Mouse (Mus musculus) thymus, adult 18-20 months (tissue): ENCODE measurements around the gene Itgam.

Source experiments
- DNase-seq, 2 experiments: peaks; one replicate each; pipeline ENCODE4 v3.0.0; 2022; ENCODE audit warnings: mixed read lengths in 2 of 2

Gene Itgam

DNA sequence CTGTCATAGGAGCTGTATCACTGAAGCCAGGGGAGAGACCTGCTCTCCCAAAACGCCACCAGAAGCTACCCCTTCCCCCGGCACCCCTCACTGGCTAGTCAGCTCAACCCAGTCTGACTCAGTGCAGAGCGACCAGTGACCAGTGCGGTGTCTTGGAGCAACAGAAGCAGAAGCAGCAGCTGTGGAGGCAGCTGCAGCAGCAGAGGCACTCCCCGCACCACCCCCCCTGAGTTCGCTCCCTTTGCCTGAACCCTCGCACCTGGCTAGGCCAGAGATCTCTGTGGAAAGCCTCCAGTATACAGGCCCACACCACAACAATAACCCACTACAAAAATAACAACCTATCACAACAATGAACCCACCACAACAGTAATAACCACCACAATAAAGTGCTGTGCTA, 3.9 kb upstream of the Itgam start:
- peak; percentile 76 to 82 for DNase-seq

DNA sequence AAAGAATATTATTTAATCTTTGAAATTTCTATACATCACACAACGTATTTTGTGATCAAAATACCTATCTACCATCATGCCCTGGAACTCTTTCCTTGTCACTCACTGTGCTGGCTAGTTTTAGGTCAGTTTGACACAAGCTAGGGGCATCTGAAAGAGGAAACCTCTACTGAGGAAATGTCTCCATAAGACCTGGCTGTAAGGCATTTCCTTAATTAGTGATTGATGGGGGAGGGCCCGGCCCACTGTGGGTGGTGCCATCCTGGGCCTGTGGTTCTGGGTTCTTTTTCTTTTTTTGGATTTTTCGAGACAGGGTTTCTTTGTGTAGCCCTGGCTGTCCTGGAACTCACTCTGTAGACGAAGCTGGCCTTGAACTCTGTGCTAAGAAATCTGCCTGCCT, 3.3 kb upstream of the Itgam start:
- DNase-seq, result no peak

DNA sequence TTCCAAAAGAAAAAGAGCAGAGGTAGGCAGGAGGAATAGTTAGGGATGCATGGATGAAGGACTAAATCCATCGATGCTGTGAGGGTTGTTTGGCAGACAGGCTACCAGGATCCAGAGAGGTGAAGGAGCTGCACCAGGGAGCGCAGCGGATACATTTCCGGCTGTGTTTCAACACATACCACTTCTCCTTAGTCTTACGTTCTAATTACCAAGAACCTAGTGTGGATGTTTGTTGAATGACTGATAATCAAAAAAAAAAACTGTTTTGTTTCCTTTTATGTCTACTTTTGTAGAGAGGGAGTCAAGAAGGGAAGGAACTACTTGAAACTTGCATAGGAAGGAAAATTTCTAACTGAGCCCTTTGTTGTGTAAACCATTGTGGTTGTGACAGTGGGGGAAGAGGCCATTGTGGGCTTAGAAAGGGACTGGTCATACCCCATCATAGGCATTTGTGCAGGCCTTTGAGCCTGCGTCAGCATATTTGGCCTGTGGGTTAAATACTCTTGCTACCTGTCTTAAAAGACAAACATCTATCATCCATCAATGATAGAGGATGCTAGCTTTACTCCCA, 856 bp downstream of the Itgam start:
- no peak for DNase-seq

DNA sequence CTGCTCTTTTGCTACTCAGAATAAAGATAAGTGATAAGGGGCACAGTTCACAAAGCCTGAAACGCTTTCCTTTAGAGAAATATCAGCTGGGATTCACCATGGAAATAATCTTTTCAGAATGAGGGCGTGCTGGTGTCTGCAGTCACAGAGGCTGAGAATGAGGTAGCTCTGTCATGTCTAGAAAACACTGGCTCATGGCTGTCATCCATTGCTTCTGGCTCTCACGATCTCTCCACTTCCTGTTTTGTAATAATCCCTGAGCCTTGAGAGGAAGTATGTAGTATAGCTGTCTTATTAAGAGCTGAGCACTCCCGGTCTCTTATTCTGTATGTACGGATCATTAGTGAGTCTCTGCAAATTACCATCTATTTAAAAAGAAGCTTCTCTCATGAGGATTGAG, 3.1 kb downstream of the Itgam start:
- no peak for DNase-seq

DNA sequence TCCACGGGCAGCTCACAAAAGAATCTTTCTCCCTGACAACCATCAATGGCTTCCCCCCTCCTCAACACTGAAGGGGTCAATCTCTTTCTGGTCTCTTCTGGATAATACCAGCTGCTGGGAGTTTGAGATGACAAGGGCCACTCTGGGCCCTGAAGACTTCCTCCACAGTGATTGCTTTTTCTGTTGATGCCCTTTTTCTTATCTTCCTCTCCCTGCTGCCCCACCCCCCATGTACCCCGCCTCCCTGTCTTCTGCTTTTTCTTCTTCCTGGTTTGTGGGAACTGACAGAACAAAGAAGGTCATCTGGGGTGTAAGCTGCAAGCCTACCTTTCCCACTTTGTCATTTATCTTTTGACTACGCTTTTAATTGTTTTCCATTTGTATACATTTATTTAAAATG, 5.4 kb downstream of the Itgam start:
- no peak for DNase-seq

DNA sequence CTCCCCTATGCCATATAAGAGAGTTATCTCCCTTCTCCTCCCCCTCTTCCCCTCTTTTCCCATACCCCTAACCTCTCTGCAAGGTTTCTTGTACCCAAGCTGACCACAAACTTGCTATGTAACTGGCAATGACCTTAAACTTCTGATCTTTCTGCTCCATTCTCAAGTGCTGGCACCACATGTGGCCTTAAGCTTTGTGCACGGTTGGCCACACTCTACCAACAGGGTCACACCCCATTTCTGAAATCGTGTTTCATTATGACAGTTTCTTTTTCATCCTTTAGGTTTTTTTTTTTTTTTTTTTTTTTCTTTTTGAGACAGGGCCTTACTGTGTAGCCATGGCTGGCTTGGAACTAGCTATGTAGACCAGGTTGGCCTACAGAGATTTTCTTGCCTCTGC, 7.4 kb downstream of the Itgam start:
- DNase-seq, result no peak

DNA sequence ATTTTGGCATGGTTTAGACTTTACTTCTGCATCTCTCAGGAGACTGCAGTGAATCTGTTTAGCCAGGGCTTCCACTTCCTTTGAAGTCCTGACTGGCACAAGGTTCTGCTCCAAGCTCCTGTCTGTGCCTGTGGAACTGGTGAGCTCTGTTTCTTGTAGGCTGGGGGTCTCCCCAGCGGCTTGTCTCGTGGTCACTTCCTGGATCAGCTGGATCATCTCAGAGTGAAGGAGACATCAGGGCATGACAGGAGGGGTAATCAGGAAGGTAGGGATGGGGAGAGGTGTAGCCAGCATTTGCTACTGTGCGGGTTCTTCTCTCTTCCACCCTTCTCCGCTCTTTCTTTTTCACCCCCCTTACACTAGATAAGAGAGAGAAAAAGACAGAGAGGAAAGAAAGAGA, 9.4 kb downstream of the Itgam start:
- DNase-seq, result no peak

DNA sequence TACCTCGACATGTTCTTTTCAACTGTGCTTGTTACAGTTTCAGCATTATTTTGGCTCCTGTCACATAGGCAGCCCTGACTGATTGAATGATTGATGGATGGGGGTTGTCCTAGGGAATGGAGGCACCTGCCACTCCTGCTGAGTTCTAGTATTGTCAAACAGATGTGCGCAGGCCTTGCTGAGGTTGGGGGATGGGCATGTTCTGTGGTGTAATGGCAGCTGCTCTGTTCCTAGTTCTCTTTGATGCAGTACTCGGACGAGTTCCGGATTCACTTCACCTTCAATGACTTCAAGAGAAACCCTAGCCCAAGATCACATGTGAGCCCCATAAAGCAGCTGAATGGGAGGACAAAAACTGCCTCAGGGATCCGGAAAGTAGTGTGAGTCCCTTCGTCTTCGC, 17.6 kb downstream of the Itgam start:
- peak; percentile 53 to 76 for DNase-seq

DNA sequence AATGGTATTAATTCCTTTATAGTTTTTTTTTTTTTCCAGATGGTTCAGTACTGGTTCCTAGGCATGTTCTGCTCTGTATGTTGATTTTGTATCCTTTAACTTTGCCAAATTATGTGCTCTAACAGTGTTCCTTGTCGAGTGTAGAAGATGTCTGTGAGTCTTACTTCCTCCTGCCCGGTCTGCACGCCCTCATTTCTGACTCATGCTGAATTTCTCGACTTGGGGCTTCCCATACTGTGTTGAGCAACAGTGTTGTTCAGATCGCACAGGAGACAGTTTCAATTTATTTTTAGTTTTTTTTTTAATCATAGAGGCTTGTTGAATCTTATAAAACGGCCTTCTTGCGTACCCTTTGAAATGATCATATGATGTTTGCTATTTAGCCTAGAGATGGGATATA, 26.7 kb downstream of the Itgam start:
- DNase-seq, result no peak

DNA sequence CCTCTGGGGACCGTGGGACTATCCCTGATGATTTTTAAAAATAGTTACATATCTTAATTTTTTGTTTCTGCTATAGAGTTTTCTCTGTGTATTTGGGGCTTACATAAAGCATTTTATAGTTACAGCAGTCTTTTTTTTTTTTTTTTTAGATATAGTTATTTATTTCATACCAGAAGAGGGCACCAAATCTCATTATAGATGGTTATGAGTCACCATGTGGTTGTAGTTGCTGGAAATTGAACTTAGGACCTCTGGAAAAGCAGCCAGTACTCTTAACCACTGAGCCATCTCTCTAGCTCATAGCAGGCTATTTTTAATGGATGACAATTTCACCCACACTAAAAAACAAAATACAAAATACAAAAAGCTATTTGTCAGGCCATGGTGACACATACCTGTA, 35.7 kb downstream of the Itgam start:
- no peak for DNase-seq

DNA sequence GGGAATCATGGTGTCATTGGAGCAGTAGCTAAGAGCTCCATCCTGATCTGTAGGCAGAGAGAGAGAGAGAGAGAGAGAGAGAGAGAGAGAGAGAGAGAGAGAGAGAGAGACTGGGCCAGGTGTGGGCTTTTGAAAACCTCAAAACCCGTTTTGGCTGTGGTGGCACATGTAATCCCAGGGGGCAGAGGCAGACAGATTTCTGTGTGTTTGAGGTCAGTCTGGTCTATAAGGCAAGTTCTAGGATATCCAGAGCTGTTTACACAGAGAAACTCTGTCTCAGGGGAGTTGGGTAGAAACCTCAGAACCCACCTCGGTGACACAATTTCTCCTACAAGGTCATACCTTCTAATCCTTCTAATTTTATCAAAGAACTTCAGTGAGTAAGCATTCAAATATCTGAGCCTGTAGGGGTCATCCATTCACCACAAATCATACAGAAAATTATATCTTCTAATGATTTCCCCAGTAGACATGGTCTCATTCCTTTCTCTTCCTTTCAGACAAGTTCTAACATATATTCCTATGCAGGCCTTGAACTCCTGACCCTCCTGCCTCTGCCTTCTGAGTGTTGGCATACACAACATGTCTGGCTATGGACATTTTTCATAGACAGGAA, 38.4 kb downstream of the Itgam start:
- no peak for DNase-seq

DNA sequence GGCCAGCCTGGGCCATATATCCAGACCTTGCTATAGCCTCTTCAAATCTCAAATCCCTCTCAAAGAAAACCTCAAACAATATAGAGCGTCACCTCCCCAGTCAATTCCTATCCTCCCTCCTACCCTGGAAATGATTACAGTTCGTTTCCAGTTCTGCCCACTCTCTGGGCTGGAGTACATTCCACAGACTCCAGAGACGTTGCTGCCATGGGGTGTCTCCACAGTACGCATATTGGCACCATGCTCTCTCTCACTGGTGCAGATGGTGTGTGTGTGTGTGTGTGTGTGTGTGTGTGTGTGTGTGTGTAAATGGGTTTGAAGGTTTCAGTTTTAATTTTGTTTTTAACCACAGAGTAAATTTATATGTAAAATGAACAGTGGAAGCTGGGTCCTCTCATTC, 42.8 kb downstream of the Itgam start:
- DNase-seq, result no peak

DNA sequence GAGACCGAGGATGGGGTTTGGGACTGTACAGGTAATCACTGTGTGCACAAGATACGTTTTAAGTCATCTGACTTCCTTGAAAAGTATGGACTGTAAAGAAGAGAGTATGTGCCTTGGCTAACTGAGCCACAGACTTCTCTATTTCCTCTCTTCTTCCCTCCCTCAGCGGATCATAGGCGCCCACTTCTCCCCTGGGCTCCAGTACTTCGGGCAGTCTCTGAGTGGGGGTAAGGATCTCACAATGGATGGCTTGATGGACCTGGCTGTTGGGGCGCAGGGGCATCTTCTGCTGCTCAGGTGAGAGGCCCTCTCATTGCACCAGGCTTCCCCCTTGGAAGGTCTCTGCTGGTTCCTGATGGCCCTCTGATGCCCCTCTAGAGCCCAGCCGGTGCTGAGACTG, 45.0 kb downstream of the Itgam start:
- no peak for DNase-seq

DNA sequence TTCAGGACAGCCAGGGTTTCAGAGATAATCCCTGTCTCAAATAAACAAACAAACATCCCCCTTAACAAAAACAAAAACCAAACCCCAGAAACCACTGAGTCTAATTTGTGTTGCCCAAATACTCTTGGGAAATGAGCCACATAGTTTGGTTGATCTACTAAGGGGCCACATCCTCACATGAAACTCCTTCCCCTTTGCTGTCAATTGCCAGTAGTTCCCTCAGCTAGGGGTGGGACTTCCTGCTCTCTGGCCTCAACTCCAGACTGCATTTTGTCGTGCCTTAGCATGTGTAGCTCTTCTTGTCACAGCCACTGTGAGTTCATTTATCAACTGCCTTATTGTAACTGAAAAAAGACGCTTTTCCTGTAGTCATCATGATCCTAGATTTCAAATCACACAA, 47.9 kb downstream of the Itgam start:
- DNase-seq, result no peak

DNA sequence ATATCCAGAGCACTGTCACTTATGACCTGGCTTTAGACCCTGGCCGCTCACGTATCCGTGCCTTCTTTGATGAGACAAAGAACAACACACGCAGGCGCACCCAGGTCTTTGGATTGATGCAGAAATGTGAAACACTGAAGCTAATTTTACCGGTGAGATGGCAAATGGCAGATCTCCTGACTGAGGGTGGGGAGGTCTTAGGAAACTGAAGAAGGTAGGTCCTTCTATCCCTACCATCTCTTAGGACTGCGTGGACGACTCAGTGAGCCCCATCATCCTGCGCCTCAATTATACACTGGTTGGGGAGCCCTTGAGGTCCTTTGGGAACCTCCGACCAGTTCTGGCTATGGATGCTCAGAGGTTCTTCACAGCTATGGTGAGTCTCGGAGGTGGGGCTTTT, 49.7 kb downstream of the Itgam start:
- no peak for DNase-seq

DNA sequence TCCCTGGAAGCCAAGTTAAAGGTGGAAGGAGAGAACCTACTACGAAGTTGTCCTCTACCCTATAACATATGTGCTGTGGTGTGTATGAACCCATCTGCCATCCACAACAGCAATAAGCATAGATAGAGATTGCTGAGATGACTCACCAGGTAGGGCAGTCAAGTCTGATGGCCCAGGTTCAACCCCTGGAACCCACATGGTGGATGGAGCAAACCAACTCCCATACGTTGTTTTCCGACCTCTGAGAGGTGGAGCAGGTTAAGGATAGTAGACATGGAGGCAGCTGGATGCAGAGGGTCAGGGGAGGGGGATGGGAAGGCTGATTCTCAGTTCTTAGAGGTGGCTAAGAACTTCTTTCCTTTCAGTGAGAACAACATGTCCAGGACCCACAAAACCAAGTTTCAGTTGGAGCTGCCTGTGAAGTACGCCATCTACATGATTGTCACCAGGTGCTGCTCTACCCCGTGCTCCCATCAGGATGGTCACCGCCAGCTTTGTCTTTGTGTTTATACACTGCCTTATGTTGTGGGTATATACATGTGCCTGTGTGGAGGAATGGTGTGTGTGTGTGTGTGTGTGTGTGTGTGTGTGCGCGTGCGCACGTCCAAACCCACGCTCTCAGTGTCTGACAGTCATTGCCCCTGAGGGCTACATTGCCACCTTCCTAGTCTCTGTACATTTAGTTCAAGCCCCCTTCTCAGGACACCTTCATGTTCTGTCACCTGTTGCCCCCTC, 52.1 kb downstream of the Itgam start:
- peak in 1 of 2 experiments; percentile 1 for DNase-seq

DNA sequence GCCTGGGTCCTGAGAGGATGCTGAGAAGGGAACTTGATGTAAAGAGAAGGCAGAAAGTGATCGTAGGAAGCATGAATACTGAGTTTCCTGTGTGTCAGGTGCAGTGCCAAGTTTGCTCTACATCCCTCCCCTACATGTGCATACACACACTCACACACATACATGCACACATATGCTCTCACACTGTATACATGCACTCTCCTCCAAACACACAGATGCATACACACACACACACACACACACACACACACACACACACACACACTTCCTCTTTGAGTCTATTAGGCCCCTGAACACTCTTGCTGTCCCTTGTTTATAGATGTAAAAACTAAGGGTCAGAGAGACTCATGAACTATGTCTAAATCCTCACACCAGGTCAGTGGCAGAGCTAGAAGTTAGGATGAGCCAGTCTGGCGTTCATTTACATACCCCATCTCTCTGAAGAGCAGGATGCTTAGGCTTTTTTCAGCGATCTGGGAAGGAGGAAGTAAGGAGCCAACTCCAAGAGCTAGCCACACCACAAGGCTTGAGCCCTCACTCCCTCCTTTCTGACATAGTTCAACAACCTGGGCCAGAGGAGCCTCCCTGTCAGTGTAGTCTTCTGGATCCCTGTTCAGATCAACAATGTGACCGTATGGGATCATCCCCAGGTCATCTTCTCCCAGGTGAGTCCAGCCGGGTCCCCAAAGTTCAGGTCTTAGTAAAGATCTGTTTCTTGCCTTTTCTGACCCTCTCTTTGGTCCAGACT, 52.9 kb downstream of the Itgam start:
- DNase-seq, result no peak

DNA sequence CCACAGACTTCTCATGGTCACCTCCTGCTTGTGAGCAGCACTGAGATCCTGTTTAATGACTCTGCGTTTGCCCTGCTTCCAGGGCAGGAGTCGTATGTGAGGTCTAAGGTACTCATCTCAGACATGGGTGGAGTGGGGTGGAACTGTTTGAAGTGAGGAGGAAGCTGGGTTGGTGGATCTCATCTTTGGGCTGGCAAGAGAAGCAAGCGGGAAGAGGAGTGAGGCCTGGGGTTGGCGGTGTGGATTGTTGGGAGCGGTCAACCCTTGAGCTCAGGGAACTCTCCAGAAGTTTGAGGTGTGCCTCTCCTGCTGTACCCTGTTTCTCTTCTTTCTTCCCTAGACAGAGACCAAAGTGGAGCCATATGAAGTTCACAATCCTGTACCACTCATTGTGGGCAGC, 54.0 kb downstream of the Itgam start:
- DNase-seq, result no peak

DNA sequence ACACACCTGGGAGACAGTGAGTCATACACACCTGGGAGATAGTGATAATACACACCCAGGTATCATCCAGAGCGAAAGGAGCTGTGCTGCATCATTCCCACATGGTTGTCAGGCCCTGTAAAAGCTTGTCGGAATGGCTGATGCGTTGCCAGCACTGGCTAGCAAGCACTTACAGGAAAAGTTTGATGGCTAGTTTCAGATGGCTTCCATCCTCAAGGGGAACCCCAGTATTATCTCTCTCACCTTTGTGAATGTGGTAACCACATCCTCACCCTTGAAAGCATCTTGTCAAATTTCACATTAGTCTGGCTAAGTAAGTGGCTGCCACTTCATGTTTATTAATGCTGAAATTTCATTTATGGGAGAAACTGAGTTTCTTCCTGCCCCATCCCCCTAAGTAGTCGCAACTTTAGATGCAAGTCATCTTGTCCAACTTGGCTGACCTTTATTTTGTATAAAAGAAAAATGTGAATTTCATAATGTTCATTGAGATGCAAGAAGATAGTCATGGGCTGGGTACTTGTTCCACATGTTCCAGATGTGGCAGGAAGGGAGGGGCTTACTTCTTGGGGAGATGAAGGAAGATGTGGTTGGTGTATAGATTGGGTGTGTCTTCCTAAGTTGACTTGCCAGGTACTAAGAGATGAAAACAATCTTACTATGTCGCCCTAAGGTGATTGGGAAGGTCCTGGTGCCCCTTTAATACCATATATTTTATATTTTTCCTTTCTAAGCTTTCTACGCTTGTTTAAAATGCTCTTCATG, 57.5 kb downstream of the Itgam start:
- no peak for DNase-seq

DNA sequence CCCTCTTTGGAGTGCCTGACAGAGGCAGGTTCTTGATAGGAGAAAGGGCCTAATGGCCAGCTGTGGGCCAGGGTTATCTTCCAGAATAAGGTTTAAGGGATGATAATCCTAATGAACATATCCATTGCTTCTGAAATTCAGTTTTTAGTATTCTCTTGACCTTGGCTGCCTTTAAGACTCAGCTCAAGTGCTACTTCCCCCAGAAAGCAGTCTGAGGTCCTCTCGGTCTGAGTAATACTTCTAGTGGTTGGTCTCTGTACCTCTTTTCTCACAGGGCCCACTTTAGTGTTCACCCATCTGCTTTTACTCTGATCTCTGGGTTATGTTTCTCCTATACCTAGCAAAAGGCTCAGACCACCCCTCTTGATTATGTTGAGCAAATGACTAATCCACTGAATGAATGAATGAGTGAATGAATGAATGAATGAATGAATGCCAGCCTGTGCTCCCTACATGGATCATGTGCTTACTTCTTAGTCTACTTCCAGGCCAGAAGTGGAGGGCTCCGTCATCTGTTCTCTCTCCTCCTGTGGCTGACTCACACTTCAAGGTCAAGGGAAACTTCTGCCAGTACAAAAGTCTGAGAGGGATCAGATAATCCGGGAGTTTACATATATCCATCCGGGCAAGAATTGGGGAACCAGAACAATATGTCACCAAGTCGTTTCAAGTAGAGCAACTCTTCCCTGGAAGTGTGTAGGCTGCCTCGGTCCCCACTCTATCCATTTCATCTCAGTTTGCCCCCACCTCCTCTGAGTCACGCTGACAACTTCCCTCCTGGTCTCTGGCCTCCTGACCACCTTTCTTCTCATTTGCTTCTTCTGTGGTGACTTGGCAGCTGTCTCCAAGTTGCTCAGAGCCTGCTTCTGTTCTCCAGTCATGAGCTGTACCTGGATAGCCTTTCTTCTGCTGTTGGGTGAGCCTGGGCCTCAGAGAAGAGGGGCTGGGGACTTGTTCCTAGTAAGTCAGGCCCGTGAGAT, 66.6 kb downstream of the Itgam start, which contains the start of gene Itgax:
Gene Itgax, plus strand, starts transcription at position 807 of the 980 bp plus-strand sequence.
- no peak for DNase-seq

DNA sequence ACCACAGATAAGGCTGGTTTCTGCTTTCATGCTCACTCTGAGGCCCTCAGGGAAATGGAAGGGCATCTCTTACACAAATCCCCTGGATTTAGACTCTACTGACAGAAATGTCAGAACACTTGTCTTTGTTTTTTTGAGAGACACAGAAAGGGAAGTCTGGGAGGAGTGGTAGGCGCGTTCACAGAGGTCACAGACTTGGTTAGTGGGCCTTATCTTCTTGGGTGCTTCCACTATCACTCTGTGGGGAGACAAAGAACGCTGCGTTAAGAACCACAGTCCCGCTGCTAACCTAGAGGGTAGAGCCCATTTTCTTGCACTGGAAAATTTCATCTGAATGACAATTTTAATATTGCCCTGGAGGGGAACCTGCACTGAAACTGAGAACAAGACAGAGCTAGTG, 69.7 kb downstream of the Itgam start:
- DNase-seq, result no peak

DNA sequence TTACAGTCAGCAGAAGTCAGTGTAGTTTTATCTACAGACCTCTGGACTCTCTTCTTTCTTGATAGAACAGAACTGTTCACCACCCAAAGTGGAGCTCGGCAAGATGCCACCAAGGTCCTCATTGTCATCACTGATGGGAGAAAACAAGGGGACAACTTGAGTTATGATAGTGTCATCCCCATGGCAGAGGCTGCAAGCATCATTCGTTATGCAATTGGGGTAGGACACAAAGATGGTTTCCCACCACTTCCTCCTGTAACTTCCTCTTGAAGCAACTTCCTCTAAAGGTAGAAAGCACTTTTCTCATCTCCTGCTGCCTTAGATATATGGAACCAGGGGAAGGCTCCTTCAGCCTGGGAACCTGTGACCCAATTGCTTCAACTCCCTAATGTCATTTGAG, 71.2 kb downstream of the Itgam start:
- no peak for DNase-seq
